Mouse (Mus musculus) hindbrain, embryonic 10.5 days (tissue): ENCODE results near the gene Spats1. TPM values are rescaled to one million over a fixed set of nuclear protein-coding genes. Genes with fewer than 3 reads are reported as not detected.

ENCODE experiments used
- DNase-seq: peaks from one replicate; pipeline ENCODE4 v3.0.0-alpha.2; 2017; ENCODE audit warnings: low spot score
- H3K27ac ChIP-seq: fragments of 300-500 bp; sonication (generic); 2 replicates; pipeline ENCODE4 v1.5.1; 2016; ENCODE audit warnings: mild to moderate bottlenecking, moderate library complexity
- H3K27me3 ChIP-seq: fragments of 300-500 bp; sonication (generic); 2 replicates; pipeline ENCODE4 v1.6.1; 2016; ENCODE audit warnings: mild to moderate bottlenecking; ENCODE audit not compliant: poor library complexity, insufficient read depth, severe bottlenecking
- H3K36me3 ChIP-seq: fragments of 300-500 bp; sonication (generic); 2 replicates; pipeline ENCODE4 v1.6.1; 2016; ENCODE audit warnings: mild to moderate bottlenecking, moderate library complexity
- H3K4me1 ChIP-seq: fragments of 300-500 bp; sonication (generic); replicated peaks from 2 replicates; pipeline ENCODE4 v1.6.1; 2016; ENCODE audit warnings: mild to moderate bottlenecking
- H3K4me3 ChIP-seq: fragments of 300-500 bp; sonication (generic); 2 replicates; pipeline ENCODE4 v1.5.1; 2016; ENCODE audit warnings: mild to moderate bottlenecking, moderate library complexity
- H3K9me3 ChIP-seq: fragments of 300-500 bp; sonication (generic); 2 replicates; pipeline ENCODE4 v1.6.1; 2016; ENCODE audit warnings: mild to moderate bottlenecking, moderate library complexity
- WGBS: fragments of 180-500 bp; shearing (Covaris S2); methylation state at CpG from one replicate; pipeline ENCODE4 v1.1.7; 2016; 5-methylcytosine and 5-hydroxymethylcytosine counted together
- polyA plus RNA-seq: library from polyadenylated mRNA; unstranded; fragments of >200 nt; fragmentation: Nextera tagmentation; extraction: Ambion mirVana; gene quantifications from 2 replicates; pipeline ENCODE4 v1.2.1, GENCODE M21; 2016

Gene Spats1
- polyA plus RNA-seq, 1 experiment from 2014 or later: 0.31 TPM

- H3K4me1 ChIP-seq: peaks cover 17% of the 10 kb centered on the region
- H3K9me3 ChIP-seq: no peaks in the 10 kb centered on the region
- peak within 1 kb of the TSS; percentile 69 for H3K4me3 ChIP-seq
- peaks cover 31% of the 10 kb centered on the region for H3K36me3 ChIP-seq
- no peaks in the 10 kb centered on the region for H3K27me3 ChIP-seq
- peak; percentile 95 for DNase-seq
- WGBS: under 1% methylated on average over 42 of the region's 42 CpGs
- H3K27ac ChIP-seq: peak within 1 kb of the TSS; percentile 94
These were observed 31.5 kb upstream of the Spats1 start, which contains the start of gene Aars2 for GRCm38 (mm10) chr17:45506700-45507189. TSS of gene Aars2 (plus strand) at chr17:45506841.

DNA sequence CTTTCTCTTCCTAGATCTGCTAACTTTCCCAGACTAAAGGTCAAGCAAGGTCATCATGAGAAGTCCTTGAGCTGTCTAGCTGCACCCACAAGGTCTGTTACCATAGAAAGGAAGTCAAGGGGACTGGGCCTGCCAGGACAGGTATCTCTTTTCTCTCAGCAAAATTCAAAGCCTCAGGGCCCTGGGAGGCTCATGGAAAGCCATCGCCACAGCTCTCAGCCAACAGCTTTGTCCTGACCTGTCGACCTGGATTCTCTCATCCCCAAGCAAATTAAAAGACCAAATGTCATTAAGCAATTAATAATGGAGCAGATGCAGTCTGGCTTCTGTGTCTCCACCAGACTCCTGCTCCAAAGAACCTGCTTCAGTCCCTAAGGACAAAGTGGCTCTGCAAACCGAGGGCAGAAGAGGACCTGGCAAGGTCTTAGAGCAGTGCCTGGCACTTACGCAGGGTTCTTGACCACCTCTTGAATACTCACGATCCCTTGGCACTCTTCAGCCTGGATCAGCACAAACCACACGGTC lies 30.8 kb upstream of the Spats1 start:
- H3K27me3 ChIP-seq: no peaks in the 10 kb centered on the region
- H3K9me3 ChIP-seq: no peaks in the 10 kb centered on the region
- no peak for DNase-seq
- peak overlapping the region; percentile 69; the same call in 1 of the 2 replicates for H3K4me3 ChIP-seq
- 0 out of 2 replicates have a peak overlapping the region, but pooled peaks have one; percentile 94 for H3K27ac ChIP-seq
- H3K4me1 ChIP-seq: peaks cover 21% of the 10 kb centered on the region
- 71% methylated on average over 6 of the region's 6 CpGs for WGBS
- H3K36me3 ChIP-seq: peaks cover 27% of the 10 kb centered on the region

GRCm38 (mm10) chr17:45503301-45503973 lies 28.2 kb upstream of the Spats1 start:
- WGBS: 66% methylated on average over 5 of the region's 5 CpGs
- Histone ChIP-seq H3K4me1 (peaks cover 25% of the 10 kb centered on the region), H3K36me3 (peaks cover 3% of the 10 kb centered on the region), H3K27me3 (0 out of 2 replicates have a peak, but pooled peaks cover 3% of the 10 kb centered on the region), H3K27ac (no peak overlapping the region), H3K4me3 (no peak overlapping the region), H3K9me3 (no peaks in the 10 kb centered on the region)
- DNase-seq: no peak

DNA sequence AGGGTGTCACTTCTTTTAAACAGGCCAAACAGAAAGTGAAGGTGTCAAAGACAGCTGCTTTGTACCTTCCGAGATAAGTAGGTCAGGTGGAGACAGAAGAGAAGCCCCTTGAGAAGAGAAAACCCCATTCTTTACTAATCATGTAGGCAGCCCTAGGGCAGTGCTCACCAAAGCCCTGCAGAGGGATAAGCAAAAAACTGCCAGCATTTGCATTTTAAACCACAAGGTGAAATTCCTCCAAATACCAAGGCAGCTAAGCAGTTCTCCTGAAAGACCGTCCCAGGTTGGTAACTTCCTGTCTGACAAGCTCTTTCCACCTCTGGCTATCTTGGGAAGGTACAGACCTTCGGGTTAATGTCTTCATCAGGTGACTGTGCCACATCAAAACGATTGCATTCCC lies 27.1 kb upstream of the Spats1 start:
- H3K9me3 ChIP-seq: no peaks in the 10 kb centered on the region
- WGBS: 67% methylated on average over 4 of the region's 4 CpGs

GRCm38 (mm10) chr17:45500981-45501380 lies 25.8 kb upstream of the Spats1 start:
- H3K4me1 ChIP-seq: peaks cover 9% of the 10 kb centered on the region
- H3K27ac ChIP-seq: no peak overlapping the region
- H3K36me3 ChIP-seq: no peaks in the 10 kb centered on the region
- H3K9me3 ChIP-seq: no peaks in the 10 kb centered on the region
- no peak overlapping the region for H3K4me3 ChIP-seq
- no peak for DNase-seq
- 39% methylated on average over 4 of the region's 4 CpGs for WGBS
- H3K27me3 ChIP-seq: 0 out of 2 replicates have a peak, but pooled peaks cover 3% of the 10 kb centered on the region

More for the DNA sequence above, 27.1 kb upstream of the Spats1 start:
- Histone ChIP-seq H3K36me3 (no peaks in the 10 kb centered on the region), H3K27ac (no peak overlapping the region), H3K4me3 (no peak overlapping the region), H3K27me3 (0 out of 2 replicates have a peak, but pooled peaks cover 3% of the 10 kb centered on the region), H3K4me1 (peaks cover 21% of the 10 kb centered on the region)
- DNase-seq: no peak

DNA sequence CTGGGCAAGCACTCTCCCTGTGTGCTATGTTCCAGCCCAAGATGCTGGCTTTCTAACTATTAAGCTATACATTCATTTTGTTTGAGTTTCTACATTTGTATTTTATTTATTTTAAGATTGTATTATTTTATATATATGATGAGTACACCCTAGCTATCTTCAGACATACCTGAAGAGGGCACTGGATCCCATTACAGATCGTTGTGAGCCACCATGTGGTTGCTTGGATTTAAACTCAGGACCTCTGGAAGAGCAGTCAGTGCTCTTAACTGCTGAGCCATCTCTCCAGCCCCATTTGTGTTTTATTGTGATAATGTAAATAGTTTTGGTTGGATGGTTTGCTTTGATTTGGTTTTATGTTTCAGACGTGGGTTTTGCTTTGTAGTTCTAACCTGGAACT lies 24.3 kb upstream of the Spats1 start:
- DNase-seq: no peak
- no peak overlapping the region for H3K4me3 ChIP-seq
- H3K27me3 ChIP-seq: 0 out of 2 replicates have a peak, but pooled peaks cover 7% of the 10 kb centered on the region
- no peaks in the 10 kb centered on the region for H3K36me3 ChIP-seq
- H3K9me3 ChIP-seq: no peaks in the 10 kb centered on the region
- 60% methylated on average over 2 of the region's 2 CpGs for WGBS
- peaks cover 12% of the 10 kb centered on the region for H3K4me1 ChIP-seq
- no peak overlapping the region for H3K27ac ChIP-seq

DNA sequence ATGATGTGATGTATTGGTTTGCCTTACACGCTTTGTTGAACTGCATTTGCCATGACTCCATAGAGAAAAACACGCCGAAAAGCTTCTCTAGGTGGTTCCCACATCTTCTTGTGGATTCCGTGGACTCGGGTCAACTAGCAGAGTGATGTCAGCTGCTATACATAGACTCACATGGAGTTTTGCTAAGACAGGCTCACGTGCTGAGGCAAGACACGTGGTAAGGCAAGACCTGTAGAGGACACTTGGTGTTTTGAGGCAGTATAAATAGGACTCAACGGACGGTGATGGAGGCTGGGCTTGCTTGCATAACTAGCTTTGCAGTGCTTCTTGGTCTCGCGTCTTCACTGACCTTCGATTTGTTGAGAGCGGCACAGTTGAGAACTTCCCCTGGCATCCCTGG lies 23.2 kb upstream of the Spats1 start:
- 86% methylated on average over 13 of the region's 13 CpGs for WGBS
- DNase-seq: no peak
- Histone ChIP-seq H3K27me3 (0 out of 2 replicates have a peak, but pooled peaks cover 7% of the 10 kb centered on the region), H3K27ac (no peak overlapping the region), H3K4me3 (no peak overlapping the region), H3K36me3 (no peaks in the 10 kb centered on the region), H3K4me1 (peaks cover 14% of the 10 kb centered on the region), H3K9me3 (no peaks in the 10 kb centered on the region)

GRCm38 (mm10) chr17:45495398-45495797 lies 20.2 kb upstream of the Spats1 start:
- H3K9me3 ChIP-seq: no peaks in the 10 kb centered on the region
- DNase-seq: no peak
- peaks cover 7% of the 10 kb centered on the region; the same call in 1 of the 2 replicates for H3K4me1 ChIP-seq
- H3K27me3 ChIP-seq: 0 out of 2 replicates have a peak, but pooled peaks cover 7% of the 10 kb centered on the region
- WGBS: 84% methylated on average over 11 of the region's 11 CpGs
- no peaks in the 10 kb centered on the region for H3K36me3 ChIP-seq
- no peak overlapping the region for H3K4me3 ChIP-seq
- H3K27ac ChIP-seq: no peak overlapping the region

DNA sequence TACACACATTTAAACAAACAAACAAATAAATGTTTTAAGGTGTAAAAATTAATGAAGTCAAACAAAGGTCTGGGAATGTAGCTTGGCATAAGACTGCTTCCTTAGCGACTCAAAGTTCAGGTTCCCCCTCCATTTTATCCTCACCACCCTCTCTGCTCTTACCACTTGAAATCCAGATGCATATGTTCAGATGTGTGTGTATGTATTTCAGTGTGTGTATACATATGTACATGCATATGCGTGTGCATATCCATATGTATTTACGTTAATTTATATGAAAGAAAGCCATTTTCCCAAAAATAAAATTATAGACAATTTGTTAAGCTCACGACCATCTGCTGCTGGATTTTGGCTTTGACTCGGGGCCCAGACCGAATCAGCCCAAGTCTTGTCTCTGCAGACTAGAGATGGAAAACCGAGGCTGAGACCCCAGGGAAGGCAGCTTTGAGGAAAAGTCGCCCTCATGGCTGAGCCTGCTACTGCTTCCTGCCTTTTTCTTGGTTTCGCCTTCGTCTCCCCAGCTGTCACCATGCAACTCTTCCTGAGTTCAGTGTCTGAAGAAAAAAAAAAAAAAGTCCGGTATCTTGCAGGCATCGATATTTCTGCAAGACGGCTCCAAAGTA lies 15.4 kb upstream of the Spats1 start:
- 0 out of 2 replicates have a peak, but pooled peaks cover 6% of the 10 kb centered on the region for H3K4me1 ChIP-seq
- H3K9me3 ChIP-seq: no peaks in the 10 kb centered on the region
- DNase-seq: no peak
- H3K27ac ChIP-seq: no peak overlapping the region
- no peaks in the 10 kb centered on the region for H3K36me3 ChIP-seq
- 0 out of 2 replicates have a peak, but pooled peaks cover 4% of the 10 kb centered on the region for H3K27me3 ChIP-seq
- H3K4me3 ChIP-seq: no peak overlapping the region
- WGBS: 86% methylated on average over 13 of the region's 13 CpGs

DNA sequence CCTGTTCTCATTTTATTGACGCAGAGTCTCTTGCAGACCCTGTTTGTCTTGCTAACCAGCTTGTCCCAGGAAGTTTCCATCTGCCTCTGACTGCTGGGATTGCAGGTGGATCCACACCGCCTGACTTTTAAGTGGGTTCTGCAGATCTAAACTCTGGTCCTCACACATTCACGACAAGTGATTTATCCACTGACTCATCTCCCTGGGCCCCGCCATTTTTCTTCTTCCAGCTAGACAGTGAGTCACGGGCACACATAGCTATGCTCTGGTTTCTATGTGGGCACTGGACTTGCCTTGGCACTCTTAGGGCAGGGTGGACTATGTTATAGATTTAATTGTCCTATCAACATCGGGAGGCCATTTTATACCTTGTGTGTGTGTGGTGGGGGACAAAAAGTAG lies 14.5 kb upstream of the Spats1 start:
- Histone ChIP-seq H3K9me3 (no peaks in the 10 kb centered on the region), H3K27ac (no peak overlapping the region), H3K4me3 (no peak overlapping the region), H3K27me3 (no peaks in the 10 kb centered on the region), H3K4me1 (0 out of 2 replicates have a peak, but pooled peaks cover 2% of the 10 kb centered on the region), H3K36me3 (no peaks in the 10 kb centered on the region)
- no peak for DNase-seq
- WGBS: 89% methylated on average over 6 of the region's 6 CpGs

GRCm38 (mm10) chr17:45488321-45489254 lies 13.4 kb upstream of the Spats1 start:
- Histone ChIP-seq H3K36me3 (no peaks in the 10 kb centered on the region), H3K9me3 (no peaks in the 10 kb centered on the region), H3K4me1 (no peaks in the 10 kb centered on the region), H3K27me3 (no peaks in the 10 kb centered on the region), H3K4me3 (no peak overlapping the region), H3K27ac (no peak overlapping the region)
- no peak for DNase-seq
- 90% methylated on average over 23 of the region's 23 CpGs for WGBS

DNA sequence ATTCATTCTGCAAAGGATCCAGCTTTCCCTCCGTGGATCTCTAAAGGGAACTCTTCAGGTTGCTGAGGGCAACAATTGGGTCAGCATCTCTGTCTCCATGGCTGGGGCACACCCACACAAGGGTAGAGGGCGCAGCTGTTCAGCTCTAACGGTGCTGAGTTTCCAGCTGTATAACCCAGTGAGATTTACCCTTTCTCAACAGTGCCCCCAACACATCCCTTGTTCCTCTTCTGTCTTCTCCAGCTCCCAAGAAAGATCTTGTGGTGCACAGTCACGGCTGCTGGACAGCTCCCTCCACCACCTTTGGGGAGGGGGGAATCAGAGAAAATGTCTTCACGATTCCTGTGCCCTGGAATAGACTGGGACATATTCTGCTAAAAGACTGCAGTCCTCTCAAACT lies 12.0 kb upstream of the Spats1 start:
- Histone ChIP-seq H3K4me1 (no peaks in the 10 kb centered on the region), H3K4me3 (no peak overlapping the region), H3K27ac (no peak overlapping the region), H3K36me3 (no peaks in the 10 kb centered on the region), H3K9me3 (no peaks in the 10 kb centered on the region), H3K27me3 (no peaks in the 10 kb centered on the region)
- WGBS: 19% methylated on average over 5 of the region's 5 CpGs
- no peak for DNase-seq
